Mouse (Mus musculus) right cerebral cortex, postnatal 14 days (tissue): ENCODE data around the gene Sp1.

Experiments
- DNase-seq: peaks from one replicate; pipeline ENCODE4 v3.0.0; 2022

The Sp1 gene

DNA sequence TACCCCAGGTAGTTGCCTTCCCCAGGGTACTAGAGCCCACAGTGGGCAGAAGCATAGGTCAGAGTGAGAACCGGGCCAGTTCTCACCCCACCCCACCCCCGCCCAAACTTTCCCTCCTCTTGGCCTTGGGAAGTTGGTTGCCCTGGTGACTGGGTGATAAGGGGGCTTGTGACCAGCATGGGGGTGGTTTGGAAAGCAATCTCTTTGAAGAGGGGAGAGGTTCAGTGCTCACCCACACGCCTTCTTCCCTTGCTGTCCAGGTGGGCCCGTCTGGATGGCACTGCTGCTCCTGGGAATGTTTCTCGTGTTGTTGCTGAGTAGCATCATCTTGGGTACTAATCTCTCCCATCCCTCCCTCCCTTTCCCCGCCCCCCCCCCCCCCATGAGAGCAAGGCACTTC is 40.5 kb downstream of the Sp1 start:
- no peak for DNase-seq

- no peak for DNase-seq
Observed at GRCm38 (mm10) chr15:102449366-102449765, 43.4 kb downstream of the Sp1 start.

- DNase-seq = no peak
Observed at GRCm38 (mm10) chr15:102450928-102451327, 45.0 kb downstream of the Sp1 start.

DNA sequence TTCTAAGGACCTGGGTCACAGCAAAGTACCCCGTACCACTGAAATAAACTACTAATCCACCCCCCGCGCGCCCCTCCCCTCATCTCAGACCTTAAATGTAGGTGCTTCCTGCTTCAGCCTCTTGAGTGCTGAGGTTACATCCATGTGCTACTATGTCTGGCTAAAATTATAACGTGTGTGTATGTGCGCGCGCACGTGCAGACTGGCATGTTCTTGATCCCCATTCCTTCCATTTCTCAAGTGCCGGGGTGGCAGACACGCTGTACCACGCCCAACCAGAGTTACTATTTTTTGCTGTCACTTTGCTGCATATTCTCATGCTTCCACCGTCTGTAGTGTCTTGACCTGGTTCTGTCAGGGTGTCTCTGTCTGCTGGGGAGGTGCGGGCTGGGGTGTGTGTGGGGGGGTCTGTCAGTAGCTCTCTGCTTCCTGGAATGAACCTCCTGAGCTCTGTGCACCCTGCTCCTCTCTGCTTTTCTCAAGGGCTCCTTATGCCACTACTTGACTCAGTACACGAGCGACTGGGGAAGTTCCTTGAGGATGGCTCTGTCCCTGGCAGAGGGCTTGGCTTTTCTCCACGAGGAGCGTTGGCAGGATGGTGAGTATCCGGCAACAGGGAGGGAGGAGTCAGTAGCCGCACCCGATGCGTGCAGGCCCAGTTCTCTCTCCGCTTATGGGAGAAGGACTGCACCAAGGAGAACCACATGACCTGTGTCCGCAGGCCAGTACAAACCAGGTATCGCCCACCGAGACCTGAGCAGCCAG is 45.9 kb downstream of the Sp1 start:
- DNase-seq = no peak

DNA sequence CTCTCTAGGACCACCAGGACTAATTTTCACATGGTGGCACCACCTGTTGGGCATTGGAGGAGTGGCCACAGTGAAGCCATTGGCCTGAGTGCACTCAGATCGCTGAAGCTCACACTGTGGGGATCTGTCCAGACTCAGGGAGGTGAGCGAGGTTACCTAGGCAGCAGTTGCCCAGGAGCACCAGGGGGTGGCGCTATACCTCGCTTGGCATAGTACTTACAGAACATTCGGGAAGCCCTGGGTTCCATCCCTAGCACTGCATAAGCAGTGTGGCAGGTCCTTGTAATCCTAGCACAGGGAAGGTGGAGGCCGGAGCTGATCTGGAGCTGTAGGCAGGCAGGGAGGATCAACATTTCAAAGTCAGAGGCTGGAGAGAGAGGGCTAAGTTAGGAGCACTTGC is 50.0 kb downstream of the Sp1 start:
- DNase-seq = no peak

DNA sequence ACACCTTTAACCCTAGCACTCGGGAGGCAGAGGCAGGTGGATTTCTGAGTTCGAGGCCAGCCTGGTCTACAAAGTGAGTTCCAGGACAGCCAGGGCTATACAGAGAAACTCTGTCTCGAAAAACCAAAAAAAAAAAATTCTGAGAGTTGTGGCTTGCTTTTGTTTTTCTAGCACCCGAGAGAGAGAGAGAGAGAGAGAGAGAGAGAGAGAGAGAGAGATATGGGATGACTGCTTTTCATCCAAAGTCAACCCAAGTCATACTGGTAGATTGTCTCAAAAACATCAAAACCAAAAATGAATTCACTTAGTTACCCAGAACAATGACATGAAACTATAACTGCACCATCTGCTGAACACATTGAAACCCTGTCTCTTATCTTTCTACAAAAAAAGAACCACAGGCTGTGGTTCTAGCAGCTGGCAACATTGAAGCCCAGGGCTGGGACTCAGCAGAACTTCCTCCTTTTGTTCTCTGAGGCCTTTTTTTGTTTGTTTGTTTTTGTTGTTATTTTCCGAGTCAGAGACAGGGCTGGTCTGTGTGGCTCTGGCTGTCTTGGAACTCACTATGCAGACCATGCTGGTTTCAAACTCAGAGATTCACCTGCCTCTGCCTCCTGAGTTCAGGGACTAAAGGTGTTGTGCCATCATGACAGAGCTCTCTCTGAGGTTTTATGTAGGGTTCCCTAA is 52.2 kb downstream of the Sp1 start:
- DNase-seq = no peak

DNA sequence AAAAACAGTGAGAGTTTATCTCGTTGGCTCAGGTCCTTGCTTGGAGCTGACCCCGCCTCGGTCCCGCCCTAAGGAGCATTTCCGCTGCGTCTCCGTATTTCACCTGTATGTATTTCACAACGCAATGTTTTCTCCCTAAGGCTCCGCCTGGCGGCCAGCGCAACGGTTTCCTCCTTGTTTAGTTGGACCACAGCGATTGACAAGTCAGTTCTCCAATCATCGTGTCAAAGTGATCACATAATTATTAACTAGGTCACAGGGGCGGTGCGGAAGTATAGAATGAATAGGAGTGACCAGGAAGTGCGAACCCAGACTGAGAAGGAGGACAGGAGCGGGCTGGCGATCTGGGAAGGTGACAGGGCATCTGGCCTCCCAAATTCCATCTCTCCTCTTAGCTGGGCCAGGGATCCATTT is 53.0 kb downstream of the Sp1 start, which contains the start of gene Prr13:
Gene Prr13, plus strand, starts transcription at position 125 of the 414 bp plus-strand sequence.
- DNase-seq = peak; percentile 83

DNA sequence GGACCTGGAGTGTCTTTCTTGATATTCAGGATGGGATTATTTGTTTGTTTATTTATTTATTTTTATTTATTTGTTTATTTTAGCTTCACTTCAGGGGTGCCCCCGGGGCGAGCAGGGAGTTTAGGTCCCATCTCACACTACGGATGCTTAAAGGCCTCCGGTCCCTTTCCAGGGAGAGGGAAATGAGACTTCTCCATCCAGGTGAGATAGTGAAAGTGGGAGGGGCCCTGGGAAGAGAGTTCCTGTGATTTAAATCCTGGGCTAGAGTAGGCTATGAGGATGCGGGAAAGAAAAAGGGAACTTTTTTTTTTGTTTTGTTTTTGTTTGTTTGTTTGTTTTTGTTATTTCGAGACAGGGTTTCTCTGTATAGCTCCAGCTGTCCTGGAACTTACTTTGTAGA is 53.4 kb downstream of the Sp1 start:
- no peak for DNase-seq

DNA sequence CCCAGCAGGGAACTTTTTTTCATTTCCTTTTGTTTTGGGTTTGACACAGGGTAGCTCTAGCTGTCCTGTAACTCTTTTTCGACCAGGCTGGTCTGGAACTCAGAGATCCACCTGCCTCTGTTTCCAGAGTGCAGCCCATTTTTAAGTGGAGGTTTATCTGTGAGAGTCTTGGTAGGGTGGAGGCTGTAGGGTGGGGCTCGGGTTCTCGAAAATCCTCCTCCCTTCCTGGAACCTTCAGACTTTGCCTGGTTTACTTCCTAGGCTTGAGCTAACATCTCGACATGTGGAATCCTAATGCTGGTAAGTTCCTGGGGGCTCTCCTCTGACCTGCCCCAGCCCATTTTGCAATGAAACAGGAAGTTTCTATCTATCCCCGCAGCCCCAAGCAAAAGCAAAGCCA is 53.9 kb downstream of the Sp1 start:
- no peak for DNase-seq

GRCm38 (mm10) chr15:102460409-102460808 is 54.5 kb downstream of the Sp1 start:
- no peak for DNase-seq

GRCm38 (mm10) chr15:102460971-102461370 is 55.0 kb downstream of the Sp1 start:
- DNase-seq = no peak

DNA sequence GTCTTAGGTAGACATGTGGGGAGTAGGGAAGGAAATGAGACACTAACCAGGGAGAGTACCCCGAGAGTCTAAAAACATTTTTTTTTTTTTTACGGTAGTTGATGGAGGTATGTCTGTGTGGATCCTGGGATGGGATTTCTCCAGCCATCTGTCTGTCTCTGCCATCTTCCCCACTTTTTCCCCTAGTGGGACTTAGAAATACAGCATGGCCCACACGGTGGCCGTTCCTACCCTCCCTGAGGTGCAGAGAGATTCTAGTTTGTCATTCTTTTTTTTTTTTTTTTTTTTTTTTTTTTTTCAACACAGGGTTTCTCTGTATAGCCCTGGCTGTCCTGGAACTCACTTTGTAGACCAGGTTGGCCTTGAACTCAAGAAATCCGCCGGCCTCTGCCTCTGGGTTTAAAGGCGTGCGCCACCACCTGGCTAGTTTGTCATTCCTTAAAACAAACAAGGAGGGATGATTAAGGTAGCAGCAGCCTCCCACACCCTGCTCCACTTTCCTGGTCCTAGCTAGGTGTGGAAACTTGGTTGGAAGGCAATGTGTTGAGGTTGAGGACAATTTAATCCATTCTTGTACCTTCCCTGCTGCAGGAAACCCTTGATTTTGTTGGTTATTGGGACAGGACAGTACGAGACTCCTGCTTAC is 55.6 kb downstream of the Sp1 start:
- DNase-seq = no peak

DNA sequence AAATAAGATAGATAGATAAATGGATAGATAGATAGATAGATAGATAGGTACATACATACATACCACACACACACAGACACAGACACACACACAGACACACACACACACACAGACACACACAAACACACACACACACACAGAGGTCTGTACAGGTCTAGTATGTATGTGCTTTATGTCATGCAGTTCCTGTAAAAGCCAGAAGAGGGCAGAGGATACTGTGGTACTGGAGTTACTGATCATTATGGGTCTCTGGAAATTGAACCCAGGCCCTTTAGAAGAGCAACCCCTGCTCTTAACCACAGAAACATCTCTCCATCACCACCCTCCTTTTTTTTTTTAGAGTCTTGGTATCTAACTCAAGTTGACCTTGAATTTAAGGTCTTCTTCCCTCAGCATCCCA is 57.7 kb downstream of the Sp1 start:
- no peak for DNase-seq

DNA sequence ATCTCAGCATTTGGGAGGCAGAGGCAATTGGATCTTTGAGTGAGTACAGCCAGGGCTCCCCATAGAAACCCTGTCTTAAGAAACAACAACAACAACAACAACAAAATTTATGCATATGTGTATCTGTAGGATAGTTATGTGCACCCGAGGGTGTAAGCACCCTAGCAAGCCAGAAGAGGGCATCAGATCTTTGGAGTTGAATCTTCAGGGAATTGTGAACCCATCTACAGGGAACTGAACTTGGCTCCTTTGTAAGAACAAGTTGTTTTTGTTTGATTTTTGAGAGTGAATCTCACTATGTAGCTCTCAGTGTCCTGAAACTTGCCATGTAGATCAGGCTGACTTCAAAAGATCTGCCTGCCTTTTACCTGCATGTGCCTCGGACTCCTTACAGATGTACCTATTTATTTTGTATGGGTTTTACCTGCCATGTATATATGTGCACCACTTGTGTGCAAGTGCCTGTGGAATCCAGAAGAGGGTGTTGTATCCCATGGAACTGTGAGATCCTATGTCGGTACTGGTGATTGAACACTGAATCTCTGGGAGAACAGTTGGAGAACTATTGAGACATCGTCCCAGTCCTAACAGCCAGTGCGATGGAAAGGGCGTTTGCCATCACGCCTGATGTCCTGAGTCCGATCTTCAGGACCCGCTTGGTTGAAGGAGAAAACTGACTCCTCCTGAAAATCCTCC is 62.9 kb downstream of the Sp1 start:
- no peak for DNase-seq

DNA sequence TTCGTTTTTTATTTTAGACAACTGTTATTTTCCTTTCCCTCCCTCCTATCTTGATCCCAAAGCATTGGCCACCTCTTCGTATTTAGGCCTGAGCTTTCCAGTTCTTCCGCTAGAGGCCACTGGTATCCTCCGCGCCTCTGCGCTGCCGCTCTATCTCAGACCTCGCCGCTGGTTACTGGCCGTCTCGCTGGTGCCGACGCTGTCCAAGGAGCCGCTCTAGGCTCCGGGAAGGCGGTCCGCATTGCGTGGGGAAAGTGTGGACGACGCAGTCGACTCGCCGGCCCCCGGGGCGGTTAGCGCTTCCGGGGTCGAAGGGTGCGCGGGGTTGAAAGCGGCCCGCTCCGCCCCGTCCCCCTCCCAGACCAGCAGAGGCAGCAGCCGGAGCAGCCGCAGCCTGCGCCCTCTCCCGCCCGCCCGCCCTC is 64.3 kb downstream of the Sp1 start, which contains the start of gene Pcbp2:
Gene Pcbp2, plus strand, starts transcription at position 357 of the 422 bp plus-strand sequence.
- DNase-seq = peak; percentile 96

- peak; percentile 82 for DNase-seq
Observed at GRCm38 (mm10) chr15:102470605-102471294, 64.8 kb downstream of the Sp1 start.

GRCm38 (mm10) chr15:102471295-102471645 is 65.3 kb downstream of the Sp1 start:
- DNase-seq = no peak

GRCm38 (mm10) chr15:102471727-102472126 is 65.8 kb downstream of the Sp1 start:
- DNase-seq = no peak

DNA sequence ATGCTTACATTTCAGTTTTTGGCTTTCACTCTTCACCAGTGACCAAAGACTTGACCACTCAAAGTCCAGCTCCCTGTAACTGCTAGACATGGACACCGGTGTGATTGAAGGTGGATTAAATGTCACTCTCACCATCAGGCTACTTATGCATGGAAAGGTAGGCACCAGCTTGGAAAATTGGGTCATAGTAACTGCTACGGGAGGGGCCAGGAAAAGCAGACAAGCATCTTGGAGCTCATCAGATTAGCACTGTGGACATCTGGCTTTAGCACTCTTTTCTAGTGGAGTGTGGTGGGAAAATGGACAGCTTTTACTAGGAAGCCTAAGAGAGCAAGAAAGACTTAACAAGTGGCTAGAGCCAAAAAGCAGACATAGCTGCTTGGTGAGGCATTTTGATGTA is 67.3 kb downstream of the Sp1 start:
- no peak for DNase-seq

GRCm38 (mm10) chr15:102474520-102474919 is 68.6 kb downstream of the Sp1 start:
- DNase-seq = no peak

DNA sequence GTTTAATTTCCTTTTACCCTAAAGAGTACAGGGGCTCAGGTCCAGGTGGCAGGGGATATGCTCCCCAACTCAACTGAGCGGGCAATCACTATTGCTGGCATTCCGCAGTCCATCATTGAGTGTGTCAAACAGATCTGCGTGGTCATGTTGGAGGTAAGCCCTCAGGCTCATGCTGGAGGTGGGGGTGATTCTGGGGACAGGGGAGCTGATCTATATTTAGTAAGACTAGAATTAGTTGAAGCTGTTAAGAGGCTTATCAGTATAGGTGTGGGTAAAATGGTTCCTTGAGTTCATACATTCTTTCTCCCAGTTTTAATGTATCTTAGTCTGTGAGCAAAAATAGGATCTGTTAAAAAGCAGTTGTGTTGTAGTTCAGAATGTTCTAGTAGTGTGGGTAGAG is 77.2 kb downstream of the Sp1 start:
- no peak for DNase-seq

DNA sequence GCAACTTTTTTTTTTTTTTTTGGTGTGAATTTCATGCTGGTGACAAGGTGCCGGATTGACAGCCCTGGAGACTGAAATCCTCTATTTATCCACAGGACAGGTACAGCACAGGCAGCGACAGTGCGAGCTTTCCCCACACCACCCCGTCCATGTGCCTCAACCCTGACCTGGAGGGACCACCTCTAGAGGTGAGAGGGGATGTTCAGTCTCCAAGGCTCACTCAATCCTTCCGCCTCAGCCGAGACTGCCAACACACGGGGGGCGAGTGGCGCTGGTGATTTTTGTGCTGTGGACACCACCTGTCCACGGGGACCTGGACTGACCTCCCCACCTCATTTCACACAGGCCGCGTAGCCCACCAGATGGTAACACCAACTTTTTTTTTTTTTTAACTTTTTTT is 79.9 kb downstream of the Sp1 start:
- no peak for DNase-seq
